28 mouse cellular contexts compared by ENCODE assay signal in the genomic region with DNA sequence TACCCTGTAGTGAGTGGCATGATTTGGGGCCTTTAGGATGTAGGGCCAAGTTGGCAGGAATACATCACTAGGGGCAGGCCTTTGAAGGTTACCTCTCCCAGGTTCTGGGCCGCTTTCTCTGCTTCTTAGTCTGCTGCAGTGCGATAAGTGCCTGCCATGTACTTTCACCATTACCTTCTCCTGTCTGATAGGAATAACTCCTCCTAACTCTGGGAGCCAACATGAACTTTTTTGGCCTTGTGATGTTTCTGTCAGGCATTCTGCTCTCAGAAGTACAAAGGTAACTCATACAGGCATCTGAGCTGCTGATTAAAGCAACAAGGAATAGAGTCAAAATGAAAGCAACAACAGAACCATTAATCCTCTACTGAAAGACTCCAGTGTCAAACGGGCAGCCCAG.
"Had no signal": no experiment of that assay in that cellular context is flagged by ENCODE, and none has a peak within 500 bp of the region (broad histone marks: within the 10 kb centered on the region; RNA-seq: fewer than 3 reads in every experiment).

No protein-coding gene starts in this region.

- H3K36me3 ChIP-seq: embryonic facial prominence, embryonic 10.5 days; embryonic facial prominence, embryonic 12.5 days; embryonic facial prominence, embryonic 13.5 days; embryonic facial prominence, embryonic 15.5 days; forebrain, embryonic 10.5 days; forebrain, embryonic 12.5 days; forebrain, embryonic 15.5 days had no signal

- H3K27ac ChIP-seq: embryonic facial prominence, embryonic 10.5 days; embryonic facial prominence, embryonic 12.5 days; embryonic facial prominence, embryonic 13.5 days; embryonic facial prominence, embryonic 15.5 days; forebrain, embryonic 10.5 days; forebrain, embryonic 12.5 days; forebrain, embryonic 13.5 days; forebrain, embryonic 15.5 days; gastrocnemius, adult 2 months; heart, adult 2 months had no signal

- H3K4me2 ChIP-seq: embryonic facial prominence, embryonic 12.5 days; embryonic facial prominence, embryonic 13.5 days; embryonic facial prominence, embryonic 15.5 days; forebrain, embryonic 12.5 days; forebrain, embryonic 13.5 days; forebrain, embryonic 15.5 days had no signal

- H3K9ac ChIP-seq: embryonic facial prominence, embryonic 12.5 days; embryonic facial prominence, embryonic 13.5 days; embryonic facial prominence, embryonic 15.5 days; forebrain, embryonic 12.5 days; forebrain, embryonic 13.5 days; forebrain, embryonic 15.5 days; forebrain, postnatal 0 days had no signal

- H3K4me1 ChIP-seq: embryonic facial prominence, embryonic 10.5 days; embryonic facial prominence, embryonic 12.5 days; embryonic facial prominence, embryonic 13.5 days; embryonic facial prominence, embryonic 15.5 days; forebrain, embryonic 10.5 days; forebrain, embryonic 12.5 days; forebrain, embryonic 13.5 days; forebrain, embryonic 15.5 days had no signal

- DNase-seq: cerebellum, adult 2 months; cerebellum, adult 8-10 months; cerebellum, adult 9-10 months; cerebellum, adult 9-11 months; cerebellum, postnatal 10 days; cerebellum, postnatal 14 days; cerebellum, postnatal 25 days; cerebellum, postnatal 36 days; embryo, embryonic 11 days; forebrain, postnatal 0 days; gastrocnemius, adult 2 months; gastrocnemius, postnatal 10 days; gastrocnemius, postnatal 14 days; gastrocnemius, postnatal 25 days; gastrocnemius, postnatal 36 days; heart, adult 18-20 months; heart, adult 2 months had no signal

- H3K4me3 ChIP-seq: embryonic facial prominence, embryonic 10.5 days; embryonic facial prominence, embryonic 12.5 days; embryonic facial prominence, embryonic 13.5 days; embryonic facial prominence, embryonic 15.5 days; erythroblast, embryonic 14.5 days; forebrain, embryonic 10.5 days; forebrain, embryonic 12.5 days; forebrain, embryonic 13.5 days; forebrain, embryonic 15.5 days; gastrocnemius, adult 2 months; heart, adult 2 months had no signal

- H3K9me3 ChIP-seq: embryonic facial prominence, embryonic 10.5 days; embryonic facial prominence, embryonic 12.5 days; embryonic facial prominence, embryonic 13.5 days; embryonic facial prominence, embryonic 15.5 days; forebrain, embryonic 10.5 days; forebrain, embryonic 12.5 days; forebrain, embryonic 13.5 days had no signal

- ATAC-seq: forebrain, embryonic 13.5 days; forebrain, embryonic 14.5 days; forebrain, embryonic 15.5 days; forebrain, embryonic 16.5 days; forebrain, postnatal 0 days had no signal

- H3K27me3 ChIP-seq: embryonic facial prominence, embryonic 12.5 days; embryonic facial prominence, embryonic 13.5 days; embryonic facial prominence, embryonic 15.5 days; forebrain, embryonic 12.5 days; forebrain, embryonic 13.5 days; forebrain, embryonic 15.5 days had no signal
